Comparison of ENCODE assay signal across 8 mouse cellular contexts in the genomic region with DNA sequence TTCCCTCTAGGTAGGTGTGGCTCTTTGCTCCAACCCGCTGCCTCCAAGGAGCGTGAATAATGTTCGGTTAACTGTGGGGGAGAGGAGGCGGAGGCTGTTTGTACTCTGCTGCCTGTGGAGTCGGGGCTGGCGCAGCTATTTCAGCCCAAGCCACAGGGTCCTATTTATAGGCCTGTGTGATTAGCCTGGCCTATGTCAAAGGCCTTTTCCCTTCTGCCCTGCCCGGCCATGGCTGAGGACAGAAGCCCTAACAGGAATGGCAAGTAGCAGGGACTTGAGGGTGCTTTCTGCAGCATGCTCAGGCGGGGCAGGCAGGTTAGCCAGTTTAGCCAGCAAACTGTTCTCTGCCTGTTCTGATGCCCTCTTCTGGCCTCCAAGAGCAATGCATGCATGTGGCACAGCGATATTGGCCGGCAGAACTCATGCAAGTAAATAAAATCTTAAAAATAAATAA. TPM values are rescaled to one million over a fixed set of nuclear protein-coding genes. Genes with fewer than 3 reads are reported as not detected.
DNase-seq lines count a peak whose midpoint lies in the region; ATAC-seq and TF ChIP-seq lines count a peak whose summit lies in the region.

No protein-coding gene starts in this region.

- H3K4me1 ChIP-seq in cortical plate, adult 2 months (ENCODE audit: control insufficient read depth, insufficient read depth, low read length) = peaks cover 9% of the 10 kb centered on the region
- no peaks in the 10 kb centered on the region for H3K4me1 ChIP-seq in liver, adult 2 months (ENCODE audit: control insufficient read depth, insufficient read depth, low read length)

- no peaks in the 10 kb centered on the region for H3K79me2 ChIP-seq in liver, adult 2 months (ENCODE audit: control insufficient read depth, insufficient read depth, low read length)

- H3K4me3 ChIP-seq in cortical plate, adult 2 months (ENCODE audit: insufficient read depth, low read length) = no peak overlapping the region
- no peak overlapping the region for H3K4me3 ChIP-seq in liver, adult 2 months (ENCODE audit: insufficient read depth, low read depth, low read length)

- 27% methylated on average over 10 of the region's 10 CpGs for WGBS in liver, adult 2 months

- H3K27me3 ChIP-seq in liver, adult 2 months (ENCODE audit: control insufficient read depth, insufficient read depth, low read length) = no peaks in the 10 kb centered on the region

- peak; percentile 69 for DNase-seq in 3134 (ENCODE audit: extremely low read depth, insufficient read length, low spot score)
- DNase-seq in MN1 (ENCODE audit: low spot score) = peak; percentile 76
- peak; percentile 80 for DNase-seq in kidney, adult 11 months
- peak; percentile 61 for DNase-seq in liver, adult 2 months (ENCODE audit: extremely low read depth, low read depth, low spot score)
- DNase-seq in thymus, postnatal 10 days (ENCODE audit: low spot score in 2 of 2) = peak; percentile 48 to 67

- ATAC-seq in granulocyte monocyte progenitor cell, adult 5-6 weeks (replicated peaks; ENCODE audit: poor library complexity, severe bottlenecking) = peak; percentile 80
- ATAC-seq in monocyte, adult 5-6 weeks (replicated peaks; ENCODE audit: insufficient number of reproducible peaks, low FRiP score, low TSS enrichment, poor library complexity, severe bottlenecking) = peak; percentile 72

- no peaks in the 10 kb centered on the region for H3K36me3 ChIP-seq in liver, adult 2 months (ENCODE audit: control insufficient read depth, insufficient read depth, low read length)

- TF ChIP-seq CTCF in cortical plate, adult 2 months (IDR thresholded peaks at IDR 0.05; ENCODE audit: extremely low read depth, insufficient read depth, low read length) = peak; percentile 83
- peak; percentile 95 for TF ChIP-seq CTCF in liver, adult 2 months (IDR thresholded peaks at IDR 0.05; ENCODE audit: low read depth, low read length)

- H3K27ac ChIP-seq in cortical plate, adult 2 months (ENCODE audit: insufficient read depth, low read length) = no peak overlapping the region
- no peak overlapping the region for H3K27ac ChIP-seq in liver, adult 2 months (replicated peaks; ENCODE audit: insufficient read depth, low read depth, low read length)

- H3K9ac ChIP-seq in liver, adult 2 months (ENCODE audit: low read depth, low read length) = no peak overlapping the region

- no peak for TF ChIP-seq POLR2A in cortical plate, adult 2 months (IDR thresholded peaks at IDR 0.05; ENCODE audit: extremely low read depth, insufficient read depth, low read length)
- TF ChIP-seq POLR2A in liver, adult 2 months (IDR thresholded peaks at IDR 0.05; ENCODE audit: extremely low read depth, insufficient read depth, low read length) = no peak

RNA-seq across cellular contexts. Expression of a gene that starts 14.4 kb away (rescaled TPM):
- polyA plus RNA-seq in cortical plate, adult 2 months (2012; rRNA removed) = 96.0 and 134 TPM in 2 replicates
- total RNA-seq in granulocyte monocyte progenitor cell, adult 5-6 weeks (2014; fragmentation: Nextera tagmentation) = 3.7 and 7.8 TPM in 2 replicates
- 8.4 and 10.0 TPM in 2 replicates for total RNA-seq in granulocyte monocyte progenitor cell, adult 5-6 weeks (2017)
- 16.9 and 22.8 TPM in 2 replicates for total RNA-seq in liver, adult 2 months (2014; rRNA removed)
- polyA plus RNA-seq in liver, adult 2 months (2012; rRNA removed) = 20.9 and 22.5 TPM in 2 replicates
- 36.7 to 46.1 TPM (median 45.9 TPM) in 3 replicates for total RNA-seq in monocyte, adult 5-6 weeks (2017)
